Mouse (Mus musculus): ENCODE measurements around the gene Pmepa1.

DNA sequence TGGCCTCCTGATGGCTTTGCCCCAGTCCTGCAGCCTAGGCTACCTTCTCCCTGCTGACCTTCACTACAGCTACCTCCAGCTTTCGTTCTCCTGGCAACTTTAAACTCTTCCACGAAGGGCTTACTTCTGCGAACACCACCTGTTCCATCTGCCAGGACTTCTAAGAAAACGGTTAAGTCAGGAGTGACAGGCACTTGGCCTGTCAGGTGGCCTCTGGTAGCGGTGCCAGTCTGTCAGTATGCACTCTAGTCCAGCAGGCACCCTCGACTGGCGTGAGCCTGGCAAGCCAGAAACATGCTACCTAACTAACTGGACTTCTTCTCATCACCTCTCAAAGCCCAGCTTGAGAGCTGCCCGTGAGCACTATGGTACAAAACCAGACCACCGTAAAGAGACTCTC is 32.7 kb downstream of the Pmepa1 start:
- TF ChIP-seq CTCF (conservative IDR thresholded peaks at IDR 0.05; ENCODE audit: low read length) = no peak
- TF ChIP-seq NANOG (IDR thresholded peaks at IDR 0.05; ENCODE audit: borderline replicate concordance, low read length) = no peak
- TF ChIP-seq POU5F1 (IDR thresholded peaks at IDR 0.05; ENCODE audit: borderline replicate concordance, low read length) = no peak

All from E14TG2a.4 (cell line).